In the genomic region with DNA sequence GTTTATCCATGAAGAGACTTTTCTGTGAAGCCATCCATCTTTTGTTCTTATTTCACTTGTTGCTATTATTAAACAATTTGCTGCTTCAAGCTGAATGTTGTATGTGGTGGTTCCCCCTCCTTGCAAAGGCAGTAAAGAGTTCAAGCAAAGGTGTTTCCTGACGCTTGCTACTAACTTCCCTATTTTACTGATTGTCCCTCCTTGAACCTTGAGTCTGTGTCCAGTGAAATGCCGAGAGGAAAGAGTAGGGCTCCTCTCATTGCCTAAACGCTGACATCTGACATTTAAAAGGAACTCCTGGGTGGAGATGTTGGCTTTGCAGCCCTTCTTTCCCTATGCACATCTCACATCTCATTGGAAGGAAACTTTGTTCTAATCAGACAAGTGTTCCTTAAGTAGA, we compare ENCODE assay signal across 17 mouse cellular contexts.
DNase-seq lines count a peak whose midpoint lies in the region; ATAC-seq and TF ChIP-seq lines count a peak whose summit lies in the region.
"Had no signal": no experiment of that assay in that cellular context is flagged by ENCODE, and none has a peak within 500 bp of the region (broad histone marks: within the 10 kb centered on the region; RNA-seq: fewer than 3 reads in every experiment).

No protein-coding gene starts in this region.

- no peak for TF ChIP-seq EP300 in stomach, postnatal 0 days (optimal IDR thresholded peaks at IDR 0.05)

- H3K9ac ChIP-seq in embryonic facial prominence, embryonic 13.5 days, result no peak overlapping the region
- H3K9ac ChIP-seq in stomach, embryonic 16.5 days (ENCODE audit: low read length), result no peak overlapping the region
- H3K9ac ChIP-seq in stomach, postnatal 0 days (ENCODE audit: low read length), result no peak overlapping the region
- H3K9ac ChIP-seq in forebrain, embryonic 12.5 days, result no peak overlapping the region
- H3K9ac ChIP-seq: heart, embryonic 12.5 days; intestine, embryonic 15.5 days; neural tube, embryonic 12.5 days; stomach, embryonic 15.5 days had no signal

- H3K27ac ChIP-seq in embryonic facial prominence, embryonic 13.5 days, result peak overlapping the region; percentile 72
- no peak overlapping the region for H3K27ac ChIP-seq in embryonic facial prominence, embryonic 10.5 days (replicated peaks)
- H3K27ac ChIP-seq in stomach, embryonic 16.5 days (ENCODE audit: low read length), result peak overlapping the region; percentile 2; the same call in 1 of the 2 replicates
- no peak overlapping the region for H3K27ac ChIP-seq in stomach, postnatal 0 days (replicated peaks)
- H3K27ac ChIP-seq in limb, embryonic 10.5 days, result no peak overlapping the region
- no peak overlapping the region for H3K27ac ChIP-seq in forebrain, embryonic 12.5 days
- H3K27ac ChIP-seq: hindbrain, embryonic 10.5 days; left cerebral cortex, adult 2 months; neural tube, embryonic 12.5 days had no signal

- ATAC-seq in embryonic facial prominence, embryonic 13.5 days (ENCODE audit: insufficient number of reproducible peaks, insufficient read depth, low FRiP score, low TSS enrichment, low read depth), result no peak
- no peak for ATAC-seq in stomach, embryonic 16.5 days (ENCODE audit: insufficient read depth, low FRiP score)
- no peak for ATAC-seq in stomach, postnatal 0 days (ENCODE audit: low FRiP score, low TSS enrichment)
- peak; percentile 83 for ATAC-seq in megakaryocyte, adult 5-6 weeks (ENCODE audit: poor library complexity, severe bottlenecking)
- no peak for ATAC-seq in forebrain, embryonic 12.5 days (ENCODE audit: low FRiP score)
- ATAC-seq: forebrain, embryonic 14.5 days; hindbrain, embryonic 16.5 days had no signal

- TF ChIP-seq CTCF in stomach, postnatal 0 days (IDR thresholded peaks at IDR 0.05; ENCODE audit: low read depth), result no peak

- no peaks in the 10 kb centered on the region for H3K36me3 ChIP-seq in embryonic facial prominence, embryonic 13.5 days
- H3K36me3 ChIP-seq in embryonic facial prominence, embryonic 10.5 days (replicated peaks), result no peaks in the 10 kb centered on the region
- no peaks in the 10 kb centered on the region for H3K36me3 ChIP-seq in stomach, embryonic 16.5 days (ENCODE audit: control insufficient read depth, insufficient read depth, low read length)
- H3K36me3 ChIP-seq in stomach, postnatal 0 days (ENCODE audit: control insufficient read depth, insufficient read depth, low read length), result no peaks in the 10 kb centered on the region
- H3K36me3 ChIP-seq in limb, embryonic 10.5 days, result no peaks in the 10 kb centered on the region
- H3K36me3 ChIP-seq in forebrain, embryonic 12.5 days (replicated peaks), result no peaks in the 10 kb centered on the region
- H3K36me3 ChIP-seq: heart, embryonic 12.5 days; hindbrain, embryonic 10.5 days; intestine, embryonic 15.5 days; neural tube, embryonic 12.5 days; stomach, embryonic 15.5 days had no signal

- H3K9me3 ChIP-seq in embryonic facial prominence, embryonic 13.5 days, result no peaks in the 10 kb centered on the region
- no peaks in the 10 kb centered on the region for H3K9me3 ChIP-seq in embryonic facial prominence, embryonic 10.5 days
- H3K9me3 ChIP-seq in stomach, embryonic 16.5 days (replicated peaks; ENCODE audit: control insufficient read depth, low read length), result no peaks in the 10 kb centered on the region
- no peaks in the 10 kb centered on the region for H3K9me3 ChIP-seq in stomach, postnatal 0 days (ENCODE audit: control insufficient read depth, low read length)
- no peaks in the 10 kb centered on the region for H3K9me3 ChIP-seq in limb, embryonic 10.5 days (replicated peaks)
- H3K9me3 ChIP-seq in forebrain, embryonic 12.5 days, result no peaks in the 10 kb centered on the region
- H3K9me3 ChIP-seq: heart, embryonic 12.5 days; hindbrain, embryonic 10.5 days; intestine, embryonic 15.5 days; megakaryocyte, embryonic 14.5 days; neural tube, embryonic 12.5 days; stomach, embryonic 15.5 days had no signal

- H3K4me1 ChIP-seq in embryonic facial prominence, embryonic 13.5 days, result peaks cover 31% of the 10 kb centered on the region
- peaks cover 41% of the 10 kb centered on the region for H3K4me1 ChIP-seq in embryonic facial prominence, embryonic 10.5 days
- peaks cover 26% of the 10 kb centered on the region for H3K4me1 ChIP-seq in stomach, embryonic 16.5 days (ENCODE audit: control insufficient read depth, insufficient read depth, low read length)
- 0 out of 2 replicates have a peak, but pooled peaks cover 7% of the 10 kb centered on the region for H3K4me1 ChIP-seq in stomach, postnatal 0 days (replicated peaks; ENCODE audit: control insufficient read depth, insufficient read depth)
- H3K4me1 ChIP-seq in limb, embryonic 10.5 days, result peaks cover 47% of the 10 kb centered on the region
- peaks cover 20% of the 10 kb centered on the region for H3K4me1 ChIP-seq in forebrain, embryonic 12.5 days

- WGBS in embryonic facial prominence, embryonic 13.5 days, result 59% methylated on average over 3 of the region's 3 CpGs
- WGBS in embryonic facial prominence, embryonic 10.5 days, result 64% methylated on average over 3 of the region's 3 CpGs
- WGBS in stomach, embryonic 16.5 days, result 51% methylated on average over 3 of the region's 3 CpGs
- WGBS in stomach, postnatal 0 days, result 51% methylated on average over 3 of the region's 3 CpGs
- 47% methylated on average over 3 of the region's 3 CpGs for WGBS in limb, embryonic 10.5 days
- 67% methylated on average over 3 of the region's 3 CpGs for WGBS in forebrain, embryonic 12.5 days

- DNase-seq in embryonic facial prominence, embryonic 10.5 days (ENCODE audit: low spot score), result no peak
- DNase-seq in stomach, postnatal 0 days (ENCODE audit: low spot score), result no peak
- no peak for DNase-seq in left cerebral cortex, adult 8-10 months (ENCODE audit: low spot score in 2 of 2)
- DNase-seq in limb, embryonic 10.5 days (ENCODE audit: low spot score), result no peak

- no peak overlapping the region for H3K4me2 ChIP-seq in embryonic facial prominence, embryonic 13.5 days
- no peak overlapping the region for H3K4me2 ChIP-seq in stomach, embryonic 16.5 days (ENCODE audit: low read depth, low read length)
- no peak overlapping the region for H3K4me2 ChIP-seq in stomach, postnatal 0 days (replicated peaks; ENCODE audit: low read depth)
- H3K4me2 ChIP-seq in forebrain, embryonic 12.5 days, result no peak overlapping the region
- H3K4me2 ChIP-seq: heart, embryonic 12.5 days; intestine, embryonic 15.5 days; neural tube, embryonic 12.5 days; stomach, embryonic 15.5 days had no signal

- no peaks in the 10 kb centered on the region for H3K27me3 ChIP-seq in embryonic facial prominence, embryonic 13.5 days
- no peaks in the 10 kb centered on the region for H3K27me3 ChIP-seq in embryonic facial prominence, embryonic 10.5 days (replicated peaks; ENCODE audit: low read depth, poor library complexity, severe bottlenecking)
- no peaks in the 10 kb centered on the region for H3K27me3 ChIP-seq in stomach, embryonic 16.5 days (ENCODE audit: control insufficient read depth, insufficient read depth, low read length)
- no peaks in the 10 kb centered on the region for H3K27me3 ChIP-seq in stomach, postnatal 0 days (ENCODE audit: control insufficient read depth, insufficient read depth, low read length)
- no peaks in the 10 kb centered on the region for H3K27me3 ChIP-seq in limb, embryonic 10.5 days (ENCODE audit: low read depth, poor library complexity, severe bottlenecking)
- H3K27me3 ChIP-seq in forebrain, embryonic 12.5 days, result no peaks in the 10 kb centered on the region
- H3K27me3 ChIP-seq: heart, embryonic 12.5 days; intestine, embryonic 15.5 days; megakaryocyte, embryonic 14.5 days; neural tube, embryonic 12.5 days; stomach, embryonic 15.5 days had no signal

- H3K4me3 ChIP-seq in embryonic facial prominence, embryonic 13.5 days, result no peak overlapping the region
- no peak overlapping the region for H3K4me3 ChIP-seq in embryonic facial prominence, embryonic 10.5 days
- no peak overlapping the region for H3K4me3 ChIP-seq in stomach, embryonic 16.5 days (replicated peaks; ENCODE audit: low read length)
- no peak overlapping the region for H3K4me3 ChIP-seq in stomach, postnatal 0 days (ENCODE audit: low read depth, low read length)
- no peak overlapping the region for H3K4me3 ChIP-seq in limb, embryonic 10.5 days
- H3K4me3 ChIP-seq in forebrain, embryonic 12.5 days (replicated peaks), result no peak overlapping the region
- H3K4me3 ChIP-seq: heart, embryonic 12.5 days; hindbrain, embryonic 10.5 days; intestine, embryonic 15.5 days; left cerebral cortex, adult 2 months; megakaryocyte, embryonic 14.5 days; neural tube, embryonic 12.5 days; stomach, embryonic 15.5 days had no signal

Comparison
In these comparisons a context has a peak if more than half of its experiments do, and no peak if none do; other contexts are left out.
1. H3K27ac ChIP-seq: peak in embryonic facial prominence, embryonic 13.5 days (single experiment) and stomach, embryonic 16.5 days (single experiment); none in embryonic facial prominence, embryonic 10.5 days (single experiment), stomach, postnatal 0 days (single experiment), limb, embryonic 10.5 days (single experiment) and forebrain, embryonic 12.5 days (single experiment).